Mouse (Mus musculus) heart, adult 2 months (tissue): Measurements from ENCODE around the gene Rxrg.

Experiments used
- CTCF ChIP-seq: fragments of 200-600 bp; IDR thresholded peaks from 2 replicates; pipeline ENCODE4 v1.8.1; 2022; ENCODE audit warnings: antibody characterized with exemption, mild to moderate bottlenecking, moderate library complexity
- POLR2A ChIP-seq: fragments of 200-500 bp; IDR thresholded peaks from 2 replicates; pipeline ENCODE4 v1.6.1; 2011; ENCODE audit warnings: mild to moderate bottlenecking, low read depth, low read length, control low read depth; ENCODE audit not compliant: insufficient read depth

DNA sequence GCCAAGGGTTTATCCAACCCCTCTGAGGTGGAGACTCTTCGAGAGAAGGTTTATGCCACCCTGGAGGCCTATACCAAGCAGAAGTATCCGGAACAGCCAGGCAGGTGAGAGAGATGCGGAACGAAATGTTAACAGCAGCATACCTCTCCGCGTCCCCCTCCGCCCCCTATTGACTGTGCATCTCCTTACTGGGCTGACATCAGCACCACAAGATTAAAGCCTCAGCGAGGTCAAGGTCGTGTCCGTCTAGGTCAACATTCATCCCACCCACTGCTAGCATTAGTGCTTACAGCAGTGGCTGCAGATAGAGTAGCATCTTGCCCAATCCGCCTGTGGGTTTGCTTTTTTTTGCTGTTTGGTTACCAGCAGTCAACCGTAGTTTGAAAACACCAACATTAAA lies 37.5 kb downstream of the Rxrg start:
- TF ChIP-seq POLR2A (no peak), CTCF (no peak)
